Mouse (Mus musculus): ENCODE results near the gene Castor2. TPM values are rescaled to one million over a fixed set of nuclear protein-coding genes. Genes with fewer than 3 reads are reported as not detected.

Gene Castor2
- polyA plus RNA-seq, 1 experiment from 2014 or later: 6.1 TPM

DNA sequence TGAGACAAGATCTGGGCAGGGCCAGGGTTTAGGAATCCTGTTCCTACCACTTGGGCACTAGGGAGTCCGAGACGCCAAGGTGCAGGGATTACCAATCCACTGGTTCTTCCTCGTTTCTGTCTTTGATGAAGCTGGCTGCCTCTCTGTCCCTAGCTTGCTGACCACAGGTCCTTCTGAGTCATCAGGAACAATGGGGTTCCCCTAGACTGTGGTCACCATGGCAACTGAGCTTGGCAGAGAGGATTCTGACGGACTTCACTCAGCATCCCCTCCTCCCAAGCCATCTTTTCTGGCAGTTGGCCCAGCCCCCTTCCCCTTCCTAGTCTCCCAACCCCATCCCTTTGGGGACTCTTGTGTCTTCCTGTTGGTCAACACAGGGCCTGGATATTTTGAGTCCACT, 32.1 kb downstream of the Castor2 start:
- WGBS: 51% methylated on average over 4 of the region's 4 CpGs
- no peaks in the 10 kb centered on the region for H3K27me3 ChIP-seq (ENCODE audit: control insufficient read depth, insufficient read depth, low read length)
- no peaks in the 10 kb centered on the region; the same call in 1 of the 2 replicates for H3K9me3 ChIP-seq (ENCODE audit: control insufficient read depth, low read depth, low read length)
- no peak overlapping the region for H3K4me3 ChIP-seq (ENCODE audit: low read depth, low read length)
- no peak for ATAC-seq (ENCODE audit: insufficient number of reproducible peaks, insufficient read depth, low FRiP score, low read depth)
- H3K9ac ChIP-seq (replicated peaks; ENCODE audit: low read depth, low read length): no peak overlapping the region
- no peak overlapping the region for H3K4me2 ChIP-seq (replicated peaks; ENCODE audit: low read depth, low read length)
- H3K27ac ChIP-seq (ENCODE audit: low read length): no peak overlapping the region
- H3K4me1 ChIP-seq (ENCODE audit: control insufficient read depth, insufficient read depth, low read length): no peaks in the 10 kb centered on the region
- peaks cover 3% of the 10 kb centered on the region; the same call in 1 of the 2 replicates for H3K36me3 ChIP-seq (ENCODE audit: control insufficient read depth, insufficient read depth, low read length)

DNA sequence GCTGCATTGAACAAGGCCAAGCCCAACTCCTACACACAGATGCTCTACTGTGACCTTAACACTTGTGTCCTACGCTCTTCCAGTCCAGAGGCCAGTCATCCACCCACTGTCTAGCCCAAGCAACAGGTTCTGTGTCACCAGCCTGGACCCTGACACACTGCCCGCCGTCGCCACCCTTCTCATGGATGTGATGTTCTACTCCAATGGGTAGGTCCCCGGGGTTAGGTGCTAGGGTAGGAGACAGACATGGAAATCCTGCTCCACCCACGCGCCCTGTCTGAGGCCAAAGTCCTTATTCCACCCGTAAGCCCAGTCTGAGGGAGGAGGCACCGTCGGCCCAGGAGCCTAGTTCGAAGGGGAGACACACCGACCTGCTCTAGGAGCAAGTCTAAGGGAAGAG, 36.5 kb downstream of the Castor2 start:
- no peaks in the 10 kb centered on the region for H3K36me3 ChIP-seq (ENCODE audit: control insufficient read depth, insufficient read depth, low read length)
- 92% methylated on average over 12 of the region's 12 CpGs for WGBS
- H3K4me3 ChIP-seq (ENCODE audit: low read depth, low read length): no peak overlapping the region
- no peak overlapping the region for H3K9ac ChIP-seq (replicated peaks; ENCODE audit: low read depth, low read length)
- no peaks in the 10 kb centered on the region for H3K9me3 ChIP-seq (ENCODE audit: control insufficient read depth, low read depth, low read length)
- H3K27ac ChIP-seq (ENCODE audit: low read length): no peak overlapping the region
- ATAC-seq (ENCODE audit: insufficient number of reproducible peaks, insufficient read depth, low FRiP score, low read depth): no peak
- no peak overlapping the region for H3K4me2 ChIP-seq (replicated peaks; ENCODE audit: low read depth, low read length)
- H3K27me3 ChIP-seq (ENCODE audit: control insufficient read depth, insufficient read depth, low read length): no peaks in the 10 kb centered on the region
- no peaks in the 10 kb centered on the region for H3K4me1 ChIP-seq (ENCODE audit: control insufficient read depth, insufficient read depth, low read length)

DNA sequence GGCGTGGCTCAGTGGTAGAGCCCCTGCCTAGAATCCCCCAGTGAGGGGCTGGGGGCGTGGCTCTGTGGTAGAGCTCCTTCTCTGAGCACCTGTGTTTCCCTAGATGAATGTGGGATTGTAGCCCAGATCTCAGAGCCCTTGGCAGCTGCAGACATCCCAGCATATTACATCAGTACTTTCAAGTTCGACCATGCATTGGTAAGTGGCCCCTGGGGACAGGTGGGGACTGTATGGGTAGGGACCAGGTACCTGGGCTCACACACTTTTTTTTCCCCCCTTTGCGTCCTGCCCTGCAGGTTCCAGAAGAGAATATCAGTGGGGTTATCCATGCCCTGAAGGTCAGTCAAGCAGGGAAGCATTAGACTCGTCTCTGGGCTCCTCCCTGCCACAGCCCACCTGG, 38.4 kb downstream of the Castor2 start:
- H3K4me3 ChIP-seq (ENCODE audit: low read depth, low read length): no peak overlapping the region
- WGBS: 86% methylated on average over 5 of the region's 5 CpGs
- no peak overlapping the region for H3K9ac ChIP-seq (replicated peaks; ENCODE audit: low read depth, low read length)
- H3K4me2 ChIP-seq (replicated peaks; ENCODE audit: low read depth, low read length): no peak overlapping the region
- no peaks in the 10 kb centered on the region for H3K27me3 ChIP-seq (ENCODE audit: control insufficient read depth, insufficient read depth, low read length)
- ATAC-seq (ENCODE audit: insufficient number of reproducible peaks, insufficient read depth, low FRiP score, low read depth): no peak
- H3K4me1 ChIP-seq (ENCODE audit: control insufficient read depth, insufficient read depth, low read length): no peaks in the 10 kb centered on the region
- H3K27ac ChIP-seq (ENCODE audit: low read length): no peak overlapping the region
- no peaks in the 10 kb centered on the region for H3K36me3 ChIP-seq (ENCODE audit: control insufficient read depth, insufficient read depth, low read length)
- H3K9me3 ChIP-seq (ENCODE audit: control insufficient read depth, low read depth, low read length): no peaks in the 10 kb centered on the region; the same call in 1 of the 2 replicates

DNA sequence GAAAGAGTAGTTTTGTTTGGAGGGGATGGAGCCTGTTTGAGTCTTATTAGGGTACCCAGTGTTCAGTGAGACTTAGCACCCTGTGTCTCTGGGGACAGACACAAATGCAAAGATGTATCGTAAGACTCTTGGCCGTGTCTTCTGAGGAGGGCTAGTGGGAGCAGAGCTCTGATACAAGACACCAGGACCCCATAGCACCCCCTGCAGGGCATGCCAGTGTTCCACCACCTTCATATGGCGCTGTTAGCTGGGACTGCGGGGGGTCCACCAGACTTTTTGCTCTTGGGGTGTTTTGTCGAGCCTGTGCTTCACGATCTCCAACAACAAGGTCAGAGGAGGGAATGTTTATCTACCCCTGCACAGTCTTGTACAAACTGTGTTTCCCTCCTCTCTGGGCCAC, 39.9 kb downstream of the Castor2 start:
- Histone ChIP-seq H3K4me3 (ENCODE audit: low read depth, low read length) (no peak overlapping the region), H3K9me3 (ENCODE audit: control insufficient read depth, low read depth, low read length) (no peaks in the 10 kb centered on the region; the same call in 1 of the 2 replicates), H3K27ac (ENCODE audit: low read length) (no peak overlapping the region), H3K9ac (replicated peaks; ENCODE audit: low read depth, low read length) (no peak overlapping the region), H3K4me1 (ENCODE audit: control insufficient read depth, insufficient read depth, low read length) (no peaks in the 10 kb centered on the region), H3K36me3 (ENCODE audit: control insufficient read depth, insufficient read depth, low read length) (no peaks in the 10 kb centered on the region), H3K4me2 (replicated peaks; ENCODE audit: low read depth, low read length) (no peak overlapping the region), H3K27me3 (ENCODE audit: control insufficient read depth, insufficient read depth, low read length) (no peaks in the 10 kb centered on the region)
- no peak for ATAC-seq (ENCODE audit: insufficient number of reproducible peaks, insufficient read depth, low FRiP score, low read depth)
- WGBS: 84% methylated on average over 6 of the region's 6 CpGs

DNA sequence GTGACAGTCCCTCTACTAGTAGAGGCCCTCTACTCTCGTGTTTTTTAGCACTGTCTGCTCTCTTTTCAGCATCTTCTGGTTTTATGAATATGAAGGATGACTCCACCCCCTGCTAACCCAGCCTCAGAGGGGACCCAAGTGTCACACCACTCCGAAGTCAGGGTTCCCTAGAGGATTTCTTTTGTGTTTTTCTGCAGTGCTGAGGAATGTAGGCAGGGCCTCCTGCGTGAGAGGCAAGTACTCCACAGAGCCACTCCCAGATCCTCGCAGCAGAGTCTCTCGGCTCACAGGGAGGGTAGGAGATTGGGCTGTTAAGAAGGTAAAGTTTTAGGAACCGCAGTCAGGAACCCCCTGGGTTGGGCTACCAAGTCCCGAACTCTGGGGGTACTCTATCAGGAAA, 41.7 kb downstream of the Castor2 start:
- no peak for ATAC-seq (ENCODE audit: insufficient number of reproducible peaks, insufficient read depth, low FRiP score, low read depth)
- Histone ChIP-seq H3K36me3 (ENCODE audit: control insufficient read depth, insufficient read depth, low read length) (no peaks in the 10 kb centered on the region), H3K27ac (ENCODE audit: low read length) (no peak overlapping the region)

DNA sequence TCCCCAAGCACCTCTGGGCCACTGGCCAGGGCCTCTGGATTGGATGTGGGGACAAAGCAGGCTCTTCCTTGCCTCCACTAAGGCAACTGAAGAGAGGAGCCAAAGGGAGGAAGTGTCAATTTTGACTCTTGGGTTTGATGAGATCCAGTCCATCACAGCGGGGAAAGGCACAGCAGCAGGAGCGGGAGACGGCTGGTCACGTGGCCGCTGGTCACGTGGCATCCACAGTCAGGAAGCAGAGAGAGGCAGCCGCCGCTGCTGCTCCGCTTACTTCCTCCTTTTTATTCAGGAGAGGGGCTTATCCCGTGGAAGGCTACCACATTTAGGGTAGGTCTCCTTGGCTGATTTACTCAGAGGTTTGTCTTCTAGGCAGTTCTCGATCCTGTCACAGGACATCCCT, 42.9 kb downstream of the Castor2 start:
- Histone ChIP-seq H3K4me3 (ENCODE audit: low read depth, low read length) (no peak overlapping the region), H3K27me3 (ENCODE audit: control insufficient read depth, insufficient read depth, low read length) (no peaks in the 10 kb centered on the region), H3K4me1 (ENCODE audit: control insufficient read depth, insufficient read depth, low read length) (no peaks in the 10 kb centered on the region), H3K27ac (ENCODE audit: low read length) (no peak overlapping the region), H3K9ac (replicated peaks; ENCODE audit: low read depth, low read length) (no peak overlapping the region), H3K4me2 (replicated peaks; ENCODE audit: low read depth, low read length) (no peak overlapping the region), H3K9me3 (ENCODE audit: control insufficient read depth, low read depth, low read length) (no peaks in the 10 kb centered on the region; the same call in 1 of the 2 replicates), H3K36me3 (ENCODE audit: control insufficient read depth, insufficient read depth, low read length) (no peaks in the 10 kb centered on the region)
- WGBS: 84% methylated on average over 11 of the region's 11 CpGs
- ATAC-seq (ENCODE audit: insufficient number of reproducible peaks, insufficient read depth, low FRiP score, low read depth): no peak

More for the DNA sequence above, 41.7 kb downstream of the Castor2 start:
- WGBS: 67% methylated on average over 7 of the region's 7 CpGs
- no peak overlapping the region for H3K4me2 ChIP-seq (replicated peaks; ENCODE audit: low read depth, low read length)
- no peak overlapping the region for H3K4me3 ChIP-seq (ENCODE audit: low read depth, low read length)
- no peaks in the 10 kb centered on the region for H3K27me3 ChIP-seq (ENCODE audit: control insufficient read depth, insufficient read depth, low read length)
- no peak overlapping the region for H3K9ac ChIP-seq (replicated peaks; ENCODE audit: low read depth, low read length)
- no peaks in the 10 kb centered on the region for H3K4me1 ChIP-seq (ENCODE audit: control insufficient read depth, insufficient read depth, low read length)
- no peaks in the 10 kb centered on the region; the same call in 1 of the 2 replicates for H3K9me3 ChIP-seq (ENCODE audit: control insufficient read depth, low read depth, low read length)

DNA sequence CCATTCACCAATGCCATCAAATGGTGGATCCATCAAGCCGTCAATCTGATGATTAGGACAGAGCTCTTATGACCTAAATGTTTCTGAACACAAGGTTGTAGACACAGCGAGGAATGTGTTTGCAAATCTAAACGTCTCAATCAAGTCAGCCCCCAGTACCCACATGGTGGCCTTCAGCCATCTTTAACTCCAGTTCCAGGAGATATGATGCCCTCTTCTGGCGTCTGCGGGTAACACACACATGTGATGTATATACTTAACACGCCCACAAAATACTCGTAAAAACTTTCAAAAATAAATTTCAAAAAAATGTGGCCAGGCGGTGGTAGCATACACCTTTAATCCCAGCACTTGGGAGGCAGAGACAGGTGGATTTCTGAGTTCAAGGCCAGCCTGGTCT, 45.5 kb downstream of the Castor2 start:
- WGBS: 93% methylated on average over 8 of the region's 8 CpGs
- no peak overlapping the region for H3K9ac ChIP-seq (replicated peaks; ENCODE audit: low read depth, low read length)
- H3K27me3 ChIP-seq (ENCODE audit: control insufficient read depth, insufficient read depth, low read length): no peaks in the 10 kb centered on the region
- H3K9me3 ChIP-seq (ENCODE audit: control insufficient read depth, low read depth, low read length): no peaks in the 10 kb centered on the region; the same call in 1 of the 2 replicates
- no peaks in the 10 kb centered on the region for H3K4me1 ChIP-seq (ENCODE audit: control insufficient read depth, insufficient read depth, low read length)
- H3K27ac ChIP-seq (ENCODE audit: low read length): no peak overlapping the region
- peaks cover 12% of the 10 kb centered on the region for H3K36me3 ChIP-seq (ENCODE audit: control insufficient read depth, insufficient read depth, low read length)
- H3K4me3 ChIP-seq (ENCODE audit: low read depth, low read length): no peak overlapping the region
- ATAC-seq (ENCODE audit: insufficient number of reproducible peaks, insufficient read depth, low FRiP score, low read depth): no peak
- no peak overlapping the region for H3K4me2 ChIP-seq (replicated peaks; ENCODE audit: low read depth, low read length)

DNA sequence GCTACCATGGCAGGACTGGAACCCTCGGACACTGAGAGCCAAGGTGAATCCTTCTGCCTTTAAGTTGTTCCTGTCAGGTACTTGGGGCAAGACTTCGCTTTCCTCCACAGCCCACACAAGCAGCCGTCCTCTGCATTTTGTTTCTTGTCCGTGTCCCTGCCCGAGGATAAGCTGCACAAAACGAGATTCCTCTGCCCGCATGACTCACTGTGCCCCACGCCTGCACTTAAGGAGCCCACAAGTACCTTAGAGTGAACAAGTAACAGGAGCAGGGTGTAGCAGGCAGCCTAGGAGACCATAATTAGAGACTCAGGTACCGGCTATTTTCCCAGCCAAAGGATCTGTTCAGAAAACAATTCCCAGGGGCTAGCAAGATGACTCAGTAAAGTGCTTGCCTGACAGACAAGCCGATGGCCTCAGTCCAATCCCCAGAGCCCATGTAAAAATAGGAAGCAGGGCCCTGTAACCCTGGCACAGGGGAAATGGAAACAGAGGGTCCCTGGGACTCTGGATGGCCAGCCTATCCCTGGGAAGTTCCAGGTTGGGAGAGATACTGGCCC, 47.8 kb downstream of the Castor2 start:
- 84% methylated on average over 10 of the region's 10 CpGs for WGBS
- H3K4me3 ChIP-seq (ENCODE audit: low read depth, low read length): no peak overlapping the region
- no peak overlapping the region for H3K9ac ChIP-seq (replicated peaks; ENCODE audit: low read depth, low read length)
- no peak for ATAC-seq (ENCODE audit: insufficient number of reproducible peaks, insufficient read depth, low FRiP score, low read depth)
- H3K4me2 ChIP-seq (replicated peaks; ENCODE audit: low read depth, low read length): no peak overlapping the region
- H3K36me3 ChIP-seq (ENCODE audit: control insufficient read depth, insufficient read depth, low read length): peaks cover 27% of the 10 kb centered on the region
- H3K27ac ChIP-seq (ENCODE audit: low read length): no peak overlapping the region
- no peaks in the 10 kb centered on the region for H3K27me3 ChIP-seq (ENCODE audit: control insufficient read depth, insufficient read depth, low read length)
- no peaks in the 10 kb centered on the region; the same call in 1 of the 2 replicates for H3K9me3 ChIP-seq (ENCODE audit: control insufficient read depth, low read depth, low read length)
- no peaks in the 10 kb centered on the region for H3K4me1 ChIP-seq (ENCODE audit: control insufficient read depth, insufficient read depth, low read length)

DNA sequence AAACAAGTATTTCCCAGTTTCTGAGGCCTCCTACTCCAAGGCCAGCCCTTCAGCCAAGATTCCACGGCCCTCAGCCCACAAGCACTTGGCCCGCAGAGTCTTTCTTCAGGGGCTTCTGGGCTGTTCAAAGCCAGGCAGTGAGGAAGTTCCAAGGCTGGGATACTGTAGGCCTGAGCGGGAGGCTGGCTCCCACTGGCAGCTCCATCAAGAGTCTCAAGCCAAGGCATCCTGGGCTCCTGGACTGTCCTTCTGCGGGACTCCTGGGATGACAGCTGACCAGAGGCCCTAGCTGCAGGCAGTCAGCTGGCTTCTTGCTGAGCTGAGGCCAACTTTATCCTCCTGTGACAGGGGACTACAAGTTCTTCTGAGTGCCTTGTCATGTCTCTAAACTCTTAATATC, 48.6 kb downstream of the Castor2 start:
- 91% methylated on average over 4 of the region's 4 CpGs for WGBS
- no peak for ATAC-seq (ENCODE audit: insufficient number of reproducible peaks, insufficient read depth, low FRiP score, low read depth)
- Histone ChIP-seq H3K27ac (ENCODE audit: low read length) (no peak overlapping the region), H3K9me3 (ENCODE audit: control insufficient read depth, low read depth, low read length) (no peaks in the 10 kb centered on the region), H3K36me3 (ENCODE audit: control insufficient read depth, insufficient read depth, low read length) (peaks cover 27% of the 10 kb centered on the region), H3K4me1 (ENCODE audit: control insufficient read depth, insufficient read depth, low read length) (no peaks in the 10 kb centered on the region), H3K9ac (replicated peaks; ENCODE audit: low read depth, low read length) (no peak overlapping the region), H3K27me3 (ENCODE audit: control insufficient read depth, insufficient read depth, low read length) (no peaks in the 10 kb centered on the region), H3K4me3 (ENCODE audit: low read depth, low read length) (no peak overlapping the region), H3K4me2 (replicated peaks; ENCODE audit: low read depth, low read length) (no peak overlapping the region)

Measured in stomach, embryonic 14.5 days (tissue).